Mouse (Mus musculus) lung, embryonic 14.5 days (tissue): ENCODE data around the gene Kalrn. TPM values are rescaled to one million over a fixed set of nuclear protein-coding genes. Genes with fewer than 3 reads are reported as not detected.

Source experiments
- ATAC-seq: fragments of 200-750 bp; cut with Nextera tagmentation; 2 replicates; pipeline ENCODE4 v1.8.0; 2017; ENCODE audit warnings: mild to moderate bottlenecking, moderate TSS enrichment, moderate library complexity; ENCODE audit not compliant: insufficient read depth
- DNase-seq: peaks from one replicate; pipeline ENCODE4 v3.0.0-alpha.2; 2015
- H3K27ac ChIP-seq: fragments of 300-500 bp; sonication (generic); 2 replicates; pipeline ENCODE4 v1.5.1; 2014; ENCODE audit warnings: low read depth, mild to moderate bottlenecking, moderate library complexity
- H3K27me3 ChIP-seq: fragments of 300-500 bp; sonication (generic); 2 replicates; pipeline ENCODE4 v1.6.1; 2014; ENCODE audit warnings: low read length, control low read depth; ENCODE audit not compliant: insufficient read depth
- H3K36me3 ChIP-seq: fragments of 300-500 bp; sonication (generic); 2 replicates; pipeline ENCODE4 v1.6.1; 2014; ENCODE audit warnings: control low read depth; ENCODE audit not compliant: insufficient read depth
- H3K4me1 ChIP-seq: fragments of 300-500 bp; sonication (generic); 2 replicates; pipeline ENCODE4 v1.6.1; 2014; ENCODE audit warnings: antibody characterized with exemption, control low read depth; ENCODE audit not compliant: insufficient read depth
- H3K4me2 ChIP-seq: fragments of 300-500 bp; sonication (generic); 2 replicates; pipeline ENCODE4 v1.6.1; 2014; ENCODE audit warnings: mild to moderate bottlenecking
- H3K4me3 ChIP-seq: fragments of 300-500 bp; sonication (generic); 2 replicates; pipeline ENCODE4 v1.5.1; 2014; ENCODE audit warnings: low read depth, low read length
- H3K9ac ChIP-seq: fragments of 300-500 bp; sonication (generic); 2 replicates; pipeline ENCODE4 v1.6.1; 2014
- H3K9me3 ChIP-seq: fragments of 300-500 bp; sonication (generic); 2 replicates; pipeline ENCODE4 v1.6.1; 2016; ENCODE audit warnings: low read depth, low read length, control low read depth
- CTCF ChIP-seq: IDR thresholded peaks from 2 replicates; pipeline ENCODE4 v1.5.1; 2016; ENCODE audit warnings: antibody characterized with exemption, low read depth
- WGBS: fragments of 180-500 bp; shearing (Covaris S2); extraction: QIAGEN DNeasy Blood & Tissue Kit; methylation state at CpG from one replicate; pipeline ENCODE4 v1.1.7; 2014; 5-methylcytosine and 5-hydroxymethylcytosine counted together
- polyA plus RNA-seq: library from polyadenylated mRNA; unstranded; fragments of >200 nt; fragmentation: Nextera tagmentation; extraction: Ambion mirVana; gene quantifications from 2 replicates; pipeline ENCODE4 v1.2.1, GENCODE M21; 2014

Gene Kalrn
- polyA plus RNA-seq, 1 experiment from 2014 or later = 15.0 TPM

- Histone ChIP-seq H3K4me2 (no peak overlapping the region), H3K4me3 (no peak overlapping the region), H3K9ac (no peak overlapping the region), H3K27me3 (no peaks in the 10 kb centered on the region), H3K4me1 (peaks cover 18% of the 10 kb centered on the region), H3K36me3 (peaks cover 43% of the 10 kb centered on the region), H3K27ac (no peak overlapping the region), H3K9me3 (no peaks in the 10 kb centered on the region)
- no peak for ATAC-seq
- no peak for TF ChIP-seq CTCF
- DNase-seq = no peak
- 84% methylated on average over 12 of the region's 12 CpGs for WGBS
Measured at GRCm38 (mm10) chr16:34032011-34032645, 541.2 kb downstream of the Kalrn start.

- Histone ChIP-seq H3K36me3 (peaks cover 49% of the 10 kb centered on the region), H3K27ac (no peak overlapping the region), H3K9me3 (no peaks in the 10 kb centered on the region), H3K9ac (no peak overlapping the region), H3K27me3 (no peaks in the 10 kb centered on the region), H3K4me3 (no peak overlapping the region), H3K4me2 (no peak overlapping the region), H3K4me1 (peaks cover 18% of the 10 kb centered on the region)
- DNase-seq (no peak), ATAC-seq (no peak)
- no peak for TF ChIP-seq CTCF
- WGBS = 80% methylated on average over 9 of the region's 9 CpGs
Measured at GRCm38 (mm10) chr16:34031565-34031964, 541.8 kb downstream of the Kalrn start.

GRCm38 (mm10) chr16:34030379-34030778 is 543.0 kb downstream of the Kalrn start:
- ATAC-seq (peak; percentile 52; the same call in 1 of the 2 replicates), DNase-seq (peak; percentile 70)
- Histone ChIP-seq H3K4me2 (no peak overlapping the region), H3K27me3 (no peaks in the 10 kb centered on the region), H3K9me3 (no peaks in the 10 kb centered on the region), H3K36me3 (peaks cover 50% of the 10 kb centered on the region), H3K4me3 (no peak overlapping the region), H3K27ac (no peak overlapping the region), H3K9ac (no peak overlapping the region), H3K4me1 (peaks cover 8% of the 10 kb centered on the region)
- no peak for TF ChIP-seq CTCF
- 53% methylated on average over 4 of the region's 4 CpGs for WGBS

GRCm38 (mm10) chr16:34029790-34030189 is 543.5 kb downstream of the Kalrn start:
- no peak overlapping the region for H3K4me2 ChIP-seq
- TF ChIP-seq CTCF = no peak
- no peaks in the 10 kb centered on the region for H3K9me3 ChIP-seq
- peaks cover 49% of the 10 kb centered on the region for H3K36me3 ChIP-seq
- no peak for DNase-seq
- no peak overlapping the region for H3K9ac ChIP-seq
- H3K4me1 ChIP-seq = peaks cover 6% of the 10 kb centered on the region
- no peak for ATAC-seq
- 60% methylated on average over 5 of the region's 5 CpGs for WGBS
- no peaks in the 10 kb centered on the region for H3K27me3 ChIP-seq
- H3K4me3 ChIP-seq = no peak overlapping the region
- no peak overlapping the region for H3K27ac ChIP-seq

GRCm38 (mm10) chr16:34017241-34017640 is 556.1 kb downstream of the Kalrn start:
- ATAC-seq (no peak), DNase-seq (no peak)
- TF ChIP-seq CTCF = no peak
- H3K4me1 ChIP-seq = no peaks in the 10 kb centered on the region
- H3K9ac ChIP-seq = no peak overlapping the region
- no peaks in the 10 kb centered on the region for H3K27me3 ChIP-seq
- no peak overlapping the region for H3K27ac ChIP-seq
- H3K9me3 ChIP-seq = peaks cover 6% of the 10 kb centered on the region
- H3K4me2 ChIP-seq = no peak overlapping the region
- H3K4me3 ChIP-seq = no peak overlapping the region
- H3K36me3 ChIP-seq = peaks cover 32% of the 10 kb centered on the region; the same call in 1 of the 2 replicates
- 94% methylated on average over 8 of the region's 8 CpGs for WGBS

GRCm38 (mm10) chr16:34011991-34012845 is 561.1 kb downstream of the Kalrn start:
- no peak for ATAC-seq
- DNase-seq = no peak
- Histone ChIP-seq H3K4me1 (no peaks in the 10 kb centered on the region), H3K27me3 (no peaks in the 10 kb centered on the region), H3K36me3 (peaks cover 57% of the 10 kb centered on the region), H3K4me2 (no peak overlapping the region), H3K27ac (no peak overlapping the region), H3K9me3 (peaks cover 4% of the 10 kb centered on the region; the same call in 1 of the 2 replicates), H3K4me3 (no peak overlapping the region), H3K9ac (no peak overlapping the region)
- WGBS = 85% methylated on average over 20 of the region's 20 CpGs
- no peak for TF ChIP-seq CTCF

- H3K4me1 ChIP-seq = peaks cover 12% of the 10 kb centered on the region
- no peak for DNase-seq
- H3K9ac ChIP-seq = no peak overlapping the region
- H3K36me3 ChIP-seq = peaks cover 42% of the 10 kb centered on the region
- no peak overlapping the region for H3K27ac ChIP-seq
- no peaks in the 10 kb centered on the region for H3K27me3 ChIP-seq
- no peak for ATAC-seq
- no peak overlapping the region for H3K4me3 ChIP-seq
- H3K4me2 ChIP-seq = no peak overlapping the region
- 94% methylated on average over 2 of the region's 2 CpGs for WGBS
- peaks cover 4% of the 10 kb centered on the region; the same call in 1 of the 2 replicates for H3K9me3 ChIP-seq
- no peak for TF ChIP-seq CTCF
Measured at GRCm38 (mm10) chr16:34009567-34009966, 563.8 kb downstream of the Kalrn start.
